Mouse (Mus musculus) ovary, postnatal 14 days (tissue): Measurements from ENCODE around the gene Kcng4.

ENCODE experiments used
- DNase-seq: peaks from one replicate; pipeline ENCODE4 v3.0.0; 2022; ENCODE audit warnings: low spot score

The Kcng4 gene

GRCm38 (mm10) chr8:119641058-119641457, 5.6 kb upstream of the Kcng4 start:
- DNase-seq: no peak

- no peak for DNase-seq
Observed at GRCm38 (mm10) chr8:119639798-119640197, 4.3 kb upstream of the Kcng4 start.

- DNase-seq: no peak
Observed at GRCm38 (mm10) chr8:119638261-119638660, 2.8 kb upstream of the Kcng4 start.

GRCm38 (mm10) chr8:119637381-119637780, 1.9 kb upstream of the Kcng4 start:
- DNase-seq: no peak

GRCm38 (mm10) chr8:119636766-119637165, 1.3 kb upstream of the Kcng4 start:
- DNase-seq: no peak

- DNase-seq: no peak
Observed at GRCm38 (mm10) chr8:119635958-119636357, 478 bp upstream of the Kcng4 start.

GRCm38 (mm10) chr8:119634616-119635336, 704 bp downstream of the Kcng4 start:
- no peak for DNase-seq

GRCm38 (mm10) chr8:119632909-119633308, 2.6 kb downstream of the Kcng4 start:
- no peak for DNase-seq

- no peak for DNase-seq
Observed at GRCm38 (mm10) chr8:119632246-119632645, 3.2 kb downstream of the Kcng4 start.

- DNase-seq: no peak
Observed at GRCm38 (mm10) chr8:119630841-119631240, 4.6 kb downstream of the Kcng4 start.

GRCm38 (mm10) chr8:119627613-119628359, 7.7 kb downstream of the Kcng4 start:
- no peak for DNase-seq

GRCm38 (mm10) chr8:119627199-119627598, 8.3 kb downstream of the Kcng4 start:
- DNase-seq: no peak

GRCm38 (mm10) chr8:119625788-119626187, 9.7 kb downstream of the Kcng4 start:
- DNase-seq: no peak

GRCm38 (mm10) chr8:119624916-119625315, 10.6 kb downstream of the Kcng4 start:
- DNase-seq: no peak

GRCm38 (mm10) chr8:119623744-119624143, 11.7 kb downstream of the Kcng4 start:
- DNase-seq: no peak

- DNase-seq: no peak
Observed at GRCm38 (mm10) chr8:119623061-119623460, 12.4 kb downstream of the Kcng4 start.

- no peak for DNase-seq
Observed at GRCm38 (mm10) chr8:119622555-119622954, 12.9 kb downstream of the Kcng4 start.

- DNase-seq: no peak
Observed at GRCm38 (mm10) chr8:119620848-119621465, 14.5 kb downstream of the Kcng4 start.

- DNase-seq: no peak
Observed at GRCm38 (mm10) chr8:119620116-119620840, 15.2 kb downstream of the Kcng4 start.

- no peak for DNase-seq
Observed at GRCm38 (mm10) chr8:119618887-119619286, 16.6 kb downstream of the Kcng4 start.

GRCm38 (mm10) chr8:119617586-119617985, 17.9 kb downstream of the Kcng4 start:
- no peak for DNase-seq

GRCm38 (mm10) chr8:119616811-119617210, 18.7 kb downstream of the Kcng4 start:
- DNase-seq: no peak
